In genomic region chr3:52017439-52018102, GRCm38 (mm10) we compare ENCODE assay signal across 8 mouse cellular contexts.
DNase-seq lines count a peak whose midpoint lies in the region; ATAC-seq lines count a peak whose summit lies in the region.

No protein-coding gene starts in this region.

- DNase-seq in kidney, postnatal 10 days, result peak; percentile 34
- no peak for DNase-seq in kidney, adult 18-20 months
- no peak for DNase-seq in layer of hippocampus, adult 9-11 months
- no peak for DNase-seq in frontal cortex, postnatal 10 days (ENCODE audit: low spot score in 2 of 2)
- no peak for DNase-seq in left cerebral cortex, adult 8-10 months (ENCODE audit: low spot score in 2 of 2)

- H3K4me2 ChIP-seq in liver, embryonic 12.5 days, result peak overlapping the region; percentile 35

- 57% methylated on average over 17 of the region's 17 CpGs for WGBS in liver, embryonic 12.5 days (ENCODE audit: insufficient replicate concordance)

- no peak overlapping the region for H3K9ac ChIP-seq in liver, embryonic 12.5 days

- no peaks in the 10 kb centered on the region for H3K36me3 ChIP-seq in liver, embryonic 12.5 days

- H3K27ac ChIP-seq in liver, embryonic 12.5 days, result no peak overlapping the region

- no peak overlapping the region for H3K4me3 ChIP-seq in liver, embryonic 12.5 days

- ATAC-seq in activated CD4-positive, CD25-positive, alpha-beta regulatory T cell, adult 4 months, result peak; percentile 49
- ATAC-seq in granulocyte monocyte progenitor cell, adult 5-6 weeks (replicated peaks; ENCODE audit: poor library complexity, severe bottlenecking), result peak; percentile 65
- no peak for ATAC-seq in liver, embryonic 12.5 days

- H3K27me3 ChIP-seq in liver, embryonic 12.5 days (replicated peaks), result no peaks in the 10 kb centered on the region

- 0 out of 2 replicates have a peak, but pooled peaks cover 3% of the 10 kb centered on the region for H3K4me1 ChIP-seq in liver, embryonic 12.5 days

- no peaks in the 10 kb centered on the region for H3K9me3 ChIP-seq in liver, embryonic 12.5 days (replicated peaks)
